Mouse (Mus musculus) embryonic facial prominence, embryonic 14.5 days (tissue): ENCODE measurements at regions not wholly inside any gene's neighbourhood (a gene's known extent, or its start where the extent isn't known, plus 50 kb on each side); places are given as distances from the start of the nearest gene placed in this dataset.

Source experiments
- ATAC-seq: fragments of 200-750 bp; cut with Nextera tagmentation; 2 replicates; pipeline ENCODE4 v1.8.0; 2017; ENCODE audit warnings: low read depth, moderate number of reproducible peaks, moderate TSS enrichment
- DNase-seq: peaks from one replicate; pipeline ENCODE4 v3.0.0-alpha.2; 2015; ENCODE audit warnings: low spot score
- H3K27ac ChIP-seq: fragments of 300-500 bp; sonication (generic); replicated peaks from 2 replicates; pipeline ENCODE4 v1.5.1; 2014; ENCODE audit warnings: low read depth, mild to moderate bottlenecking, low read length, moderate library complexity
- H3K27me3 ChIP-seq: fragments of 300-500 bp; sonication (generic); replicated peaks from 2 replicates; pipeline ENCODE4 v1.6.1; 2014; ENCODE audit warnings: low read length; ENCODE audit not compliant: control insufficient read depth, insufficient read depth
- H3K36me3 ChIP-seq: fragments of 300-500 bp; sonication (generic); 2 replicates; pipeline ENCODE4 v1.6.1; 2014; ENCODE audit warnings: low read length, mixed read lengths; ENCODE audit not compliant: control insufficient read depth, insufficient read depth
- H3K4me1 ChIP-seq: fragments of 300-500 bp; sonication (generic); 2 replicates; pipeline ENCODE4 v1.6.1; 2014; ENCODE audit warnings: antibody characterized with exemption, low read length; ENCODE audit not compliant: control insufficient read depth, insufficient read depth
- H3K4me2 ChIP-seq: fragments of 300-500 bp; sonication (generic); 2 replicates; pipeline ENCODE4 v1.6.1; 2014; ENCODE audit warnings: low read depth, mild to moderate bottlenecking, low read length, moderate library complexity, mixed read lengths
- H3K4me3 ChIP-seq: fragments of 300-500 bp; sonication (generic); 2 replicates; pipeline ENCODE4 v1.5.1; 2014; ENCODE audit warnings: low read depth, mild to moderate bottlenecking, low read length
- H3K9ac ChIP-seq: fragments of 300-500 bp; sonication (generic); 2 replicates; pipeline ENCODE4 v1.6.1; 2014; ENCODE audit warnings: low read depth, mild to moderate bottlenecking, low read length, moderate library complexity, mixed read lengths
- H3K9me3 ChIP-seq: fragments of 300-500 bp; sonication (generic); 2 replicates; pipeline ENCODE4 v1.6.1; 2016; ENCODE audit warnings: low read length; ENCODE audit not compliant: control insufficient read depth
- WGBS: fragments of 180-500 bp; shearing (Covaris S2); extraction: QIAGEN DNeasy Blood & Tissue Kit; methylation state at CpG from one replicate; pipeline ENCODE4 v1.1.7; 2014; 5-methylcytosine and 5-hydroxymethylcytosine counted together

DNA sequence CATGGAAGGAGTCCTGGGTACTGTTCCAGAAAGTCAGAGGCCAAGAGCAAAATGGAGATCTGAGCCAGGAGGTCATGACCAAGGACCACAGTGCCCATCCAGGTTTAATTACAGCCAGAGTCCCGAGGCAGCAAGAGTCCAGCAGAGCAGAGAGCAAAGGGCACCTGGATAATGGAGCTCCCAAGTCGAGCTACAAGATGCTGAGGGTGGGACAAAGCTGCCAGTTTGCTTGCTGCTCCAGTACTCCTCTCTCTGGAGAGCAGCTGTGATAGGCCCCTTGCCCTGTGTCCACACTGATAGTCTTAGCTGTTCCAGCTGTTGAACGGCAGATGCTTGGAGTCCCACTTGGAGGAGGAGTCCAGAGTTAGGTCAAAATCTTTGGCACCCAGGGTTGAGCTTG lies 201.0 kb downstream of the Cdh26 start:
- ATAC-seq = no peak
- Histone ChIP-seq H3K9me3 (no peaks in the 10 kb centered on the region), H3K9ac (no peak overlapping the region), H3K36me3 (no peaks in the 10 kb centered on the region), H3K4me3 (no peak overlapping the region), H3K27me3 (no peaks in the 10 kb centered on the region), H3K4me2 (no peak overlapping the region), H3K27ac (0 out of 2 replicates have a peak overlapping the region, but pooled peaks have one; percentile 49), H3K4me1 (peaks cover 45% of the 10 kb centered on the region)
- DNase-seq = no peak
- 24% methylated on average over 3 of the region's 3 CpGs for WGBS

DNA sequence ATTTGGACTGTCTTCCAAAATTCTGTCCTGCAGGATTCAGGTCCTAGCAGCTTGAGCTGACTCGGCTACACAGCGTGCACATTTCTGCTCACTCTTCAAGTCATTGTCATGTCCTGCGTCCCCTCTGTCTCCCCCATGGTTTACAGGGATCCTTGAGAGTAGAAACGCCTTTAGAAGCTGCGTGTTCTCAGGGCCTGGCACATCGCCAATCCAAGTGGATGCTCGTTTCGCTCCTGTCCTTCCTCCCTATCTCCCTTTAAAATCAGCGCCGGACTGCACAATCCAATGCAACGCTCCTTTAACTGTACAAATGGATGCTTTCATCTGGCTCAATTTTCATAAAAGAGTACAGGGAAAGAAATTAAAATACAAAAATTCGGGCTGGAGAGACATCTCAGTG lies 201.6 kb downstream of the Cdh26 start:
- no peak overlapping the region for H3K4me3 ChIP-seq
- H3K9ac ChIP-seq = no peak overlapping the region
- H3K4me2 ChIP-seq = no peak overlapping the region
- no peaks in the 10 kb centered on the region for H3K9me3 ChIP-seq
- 58% methylated on average over 12 of the region's 12 CpGs for WGBS
- H3K27me3 ChIP-seq = no peaks in the 10 kb centered on the region
- peaks cover 45% of the 10 kb centered on the region for H3K4me1 ChIP-seq
- no peak overlapping the region for H3K27ac ChIP-seq
- H3K36me3 ChIP-seq = no peaks in the 10 kb centered on the region
- no peak for DNase-seq
- no peak for ATAC-seq

- no peak overlapping the region for H3K9ac ChIP-seq
- no peak overlapping the region for H3K4me3 ChIP-seq
- peak overlapping the region; percentile 54; the same call in 1 of the 2 replicates for H3K27ac ChIP-seq
- ATAC-seq (no peak), DNase-seq (peak; percentile 86)
- 64% methylated on average over 13 of the region's 13 CpGs for WGBS
- H3K9me3 ChIP-seq = no peaks in the 10 kb centered on the region
- H3K4me1 ChIP-seq = peaks cover 40% of the 10 kb centered on the region
- H3K4me2 ChIP-seq = no peak overlapping the region; the same call in 1 of the 2 replicates
- no peaks in the 10 kb centered on the region for H3K27me3 ChIP-seq
- no peaks in the 10 kb centered on the region for H3K36me3 ChIP-seq
Observed at GRCm38 (mm10) chr2:178632831-178633585, 202.7 kb downstream of the Cdh26 start.

- no peak overlapping the region for H3K9ac ChIP-seq
- no peak overlapping the region for H3K4me3 ChIP-seq
- WGBS = 44% methylated on average over 10 of the region's 10 CpGs
- H3K4me1 ChIP-seq = peaks cover 37% of the 10 kb centered on the region
- H3K9me3 ChIP-seq = no peaks in the 10 kb centered on the region
- H3K27ac ChIP-seq = no peak overlapping the region
- ATAC-seq = no peak
- no peaks in the 10 kb centered on the region for H3K27me3 ChIP-seq
- H3K36me3 ChIP-seq = no peaks in the 10 kb centered on the region
- H3K4me2 ChIP-seq = no peak overlapping the region
- no peak for DNase-seq
Observed at GRCm38 (mm10) chr2:178634116-178634515, 203.8 kb downstream of the Cdh26 start.

GRCm38 (mm10) chr2:178635685-178636084 lies 205.4 kb downstream of the Cdh26 start:
- no peak overlapping the region for H3K9ac ChIP-seq
- no peaks in the 10 kb centered on the region for H3K27me3 ChIP-seq
- H3K4me1 ChIP-seq = peaks cover 33% of the 10 kb centered on the region
- H3K9me3 ChIP-seq = no peaks in the 10 kb centered on the region
- no peaks in the 10 kb centered on the region for H3K36me3 ChIP-seq
- 54% methylated on average over 4 of the region's 4 CpGs for WGBS
- no peak overlapping the region for H3K27ac ChIP-seq
- ATAC-seq = peak; percentile 19; the same call in 1 of the 2 replicates
- no peak overlapping the region for H3K4me2 ChIP-seq
- no peak for DNase-seq
- H3K4me3 ChIP-seq = no peak overlapping the region

GRCm38 (mm10) chr2:178636901-178637300 lies 206.6 kb downstream of the Cdh26 start:
- no peaks in the 10 kb centered on the region for H3K36me3 ChIP-seq
- no peak overlapping the region for H3K27ac ChIP-seq
- H3K4me3 ChIP-seq = no peak overlapping the region
- H3K9me3 ChIP-seq = no peaks in the 10 kb centered on the region
- ATAC-seq (no peak), DNase-seq (no peak)
- no peaks in the 10 kb centered on the region for H3K27me3 ChIP-seq
- peaks cover 21% of the 10 kb centered on the region for H3K4me1 ChIP-seq
- 87% methylated on average over 9 of the region's 9 CpGs for WGBS
- H3K9ac ChIP-seq = no peak overlapping the region
- no peak overlapping the region for H3K4me2 ChIP-seq

- Histone ChIP-seq H3K27ac (no peak overlapping the region), H3K9ac (no peak overlapping the region), H3K4me2 (no peak overlapping the region), H3K4me1 (no peaks in the 10 kb centered on the region), H3K36me3 (no peaks in the 10 kb centered on the region), H3K9me3 (no peaks in the 10 kb centered on the region), H3K27me3 (no peaks in the 10 kb centered on the region), H3K4me3 (no peak overlapping the region)
- no peak for DNase-seq
- 0 out of 2 replicates have a peak, but pooled peaks have one; percentile 30 for ATAC-seq
- 56% methylated on average over 16 of the region's 16 CpGs for WGBS
Observed at GRCm38 (mm10) chr2:178642137-178643052, 212.1 kb downstream of the Cdh26 start.

DNA sequence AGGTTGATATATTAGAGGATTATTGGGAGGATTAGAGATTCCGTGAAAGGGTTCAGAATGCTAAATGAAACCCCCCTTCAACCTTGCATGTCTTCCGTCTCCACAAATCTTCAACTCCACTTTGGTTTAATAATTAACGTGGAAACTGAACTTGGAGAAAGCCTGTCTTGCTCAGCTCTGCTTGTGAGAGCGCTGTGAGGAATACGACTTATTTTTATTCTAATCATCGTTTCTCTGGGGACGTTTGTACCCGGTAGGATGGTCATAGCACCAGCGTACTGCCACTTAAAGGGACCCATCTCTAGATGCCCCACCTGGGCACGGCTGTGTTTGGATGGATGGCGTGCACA lies 212.7 kb downstream of the Cdh26 start:
- H3K27ac ChIP-seq = no peak overlapping the region
- H3K9ac ChIP-seq = no peak overlapping the region
- H3K4me2 ChIP-seq = no peak overlapping the region
- H3K27me3 ChIP-seq = no peaks in the 10 kb centered on the region
- no peaks in the 10 kb centered on the region for H3K4me1 ChIP-seq
- H3K9me3 ChIP-seq = no peaks in the 10 kb centered on the region
- ATAC-seq (no peak), DNase-seq (no peak)
- H3K4me3 ChIP-seq = no peak overlapping the region
- WGBS = 85% methylated on average over 11 of the region's 11 CpGs
- no peaks in the 10 kb centered on the region for H3K36me3 ChIP-seq
